Comparison of ENCODE assay signal across 11 mouse cellular contexts in the genomic region with DNA sequence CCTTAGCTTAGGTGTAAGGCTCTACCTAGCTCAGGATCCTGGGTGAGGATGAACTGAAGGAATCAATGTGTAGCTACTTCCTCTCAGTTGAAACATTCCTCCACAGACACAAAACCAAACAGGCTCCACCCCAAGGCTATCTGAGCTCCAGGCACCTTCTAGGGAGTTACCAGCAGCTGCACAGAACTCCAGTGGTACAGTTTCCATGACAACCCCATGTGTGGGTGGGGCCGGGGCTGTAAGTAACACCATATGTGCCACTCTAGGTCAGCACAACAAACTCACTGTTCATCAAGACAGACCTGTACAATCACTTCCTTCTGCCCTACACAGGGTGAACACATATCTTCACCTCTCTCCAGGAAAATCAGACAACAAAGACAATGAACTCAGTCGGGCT. TPM values are rescaled to one million over a fixed set of nuclear protein-coding genes. Genes with fewer than 3 reads are reported as not detected.
A peak's percentile ranks its signal among the peaks of the same experiment; 100 is the strongest.
DNase-seq lines count a peak whose midpoint lies in the region; ATAC-seq lines count a peak whose summit lies in the region.
"Had no signal": no experiment of that assay in that cellular context is flagged by ENCODE, and none has a peak within 500 bp of the region (broad histone marks: within the 10 kb centered on the region; RNA-seq: fewer than 3 reads in every experiment).

No protein-coding gene starts in this region.

- DNase-seq in midbrain, embryonic 10.5 days (ENCODE audit: low spot score): peak; percentile 35
- DNase-seq in midbrain, embryonic 11.5 days (ENCODE audit: low spot score, missing footprints): no peak
- DNase-seq in embryo, embryonic 10 days (ENCODE audit: low spot score): peak; percentile 80
- DNase-seq in limb, embryonic 11.5 days (ENCODE audit: low spot score): peak; percentile 84
- peak; percentile 14 for DNase-seq in yolk sac, embryonic 10.5 days (ENCODE audit: low spot score)
- DNase-seq in layer of hippocampus, adult 9-10 months (ENCODE audit: low spot score): no peak
- no peak for DNase-seq in ovary, postnatal 36 days (ENCODE audit: low spot score)
- no peak for DNase-seq in lung, adult 18-20 months
- DNase-seq: cerebellum, postnatal 36 days; kidney, adult 8-10 months had no signal

- no peak overlapping the region for H3K4me2 ChIP-seq in midbrain, embryonic 11.5 days
- H3K4me2 ChIP-seq in limb, embryonic 11.5 days (ENCODE audit: low read depth, severe bottlenecking): no peak overlapping the region; the same call in 1 of the 2 replicates
- H3K4me2 ChIP-seq: neural tube, embryonic 12.5 days had no signal

- no peak overlapping the region for H3K4me3 ChIP-seq in midbrain, embryonic 10.5 days
- H3K4me3 ChIP-seq in midbrain, embryonic 11.5 days (ENCODE audit: low read depth, low read length): no peak overlapping the region
- no peak overlapping the region for H3K4me3 ChIP-seq in limb, embryonic 11.5 days (ENCODE audit: low read depth, low read length)
- H3K4me3 ChIP-seq: neural tube, embryonic 12.5 days had no signal

- peaks cover 12% of the 10 kb centered on the region for H3K4me1 ChIP-seq in midbrain, embryonic 10.5 days
- H3K4me1 ChIP-seq in midbrain, embryonic 11.5 days (ENCODE audit: control insufficient read depth, insufficient read depth, low read length): peaks cover 3% of the 10 kb centered on the region; the same call in 1 of the 2 replicates
- H3K4me1 ChIP-seq in limb, embryonic 11.5 days (ENCODE audit: control insufficient read depth, insufficient read depth, low read length): peaks cover 6% of the 10 kb centered on the region; the same call in 1 of the 2 replicates

- no peaks in the 10 kb centered on the region for H3K27me3 ChIP-seq in midbrain, embryonic 10.5 days (ENCODE audit: low read depth, poor library complexity, severe bottlenecking)
- H3K27me3 ChIP-seq in midbrain, embryonic 11.5 days (ENCODE audit: control insufficient read depth, insufficient read depth, low read length): no peaks in the 10 kb centered on the region
- H3K27me3 ChIP-seq in limb, embryonic 11.5 days (ENCODE audit: control insufficient read depth, insufficient read depth, low read length): no peaks in the 10 kb centered on the region
- H3K27me3 ChIP-seq: neural tube, embryonic 12.5 days had no signal

- H3K9me3 ChIP-seq in midbrain, embryonic 10.5 days (replicated peaks): no peaks in the 10 kb centered on the region
- H3K9me3 ChIP-seq in midbrain, embryonic 11.5 days (ENCODE audit: control insufficient read depth, low read length): no peaks in the 10 kb centered on the region
- H3K9me3 ChIP-seq in limb, embryonic 11.5 days (ENCODE audit: control insufficient read depth, low read length): no peaks in the 10 kb centered on the region
- H3K9me3 ChIP-seq: neural tube, embryonic 12.5 days had no signal

- peaks cover 84% of the 10 kb centered on the region for H3K36me3 ChIP-seq in midbrain, embryonic 10.5 days
- H3K36me3 ChIP-seq in midbrain, embryonic 11.5 days (ENCODE audit: control insufficient read depth, insufficient read depth, low read length): peaks cover 31% of the 10 kb centered on the region
- peaks cover 28% of the 10 kb centered on the region for H3K36me3 ChIP-seq in limb, embryonic 11.5 days (ENCODE audit: control insufficient read depth, insufficient read depth, low read length)

- H3K9ac ChIP-seq in midbrain, embryonic 11.5 days (ENCODE audit: low read length): no peak overlapping the region
- no peak overlapping the region for H3K9ac ChIP-seq in limb, embryonic 11.5 days (ENCODE audit: low read length)
- H3K9ac ChIP-seq: neural tube, embryonic 12.5 days had no signal

- ATAC-seq in midbrain, embryonic 11.5 days (ENCODE audit: low FRiP score): no peak
- peak; percentile 84 for ATAC-seq in limb, embryonic 11.5 days (ENCODE audit: insufficient number of reproducible peaks, low FRiP score, low TSS enrichment, low read depth)

- WGBS in midbrain, embryonic 10.5 days: 70% methylated on average over 2 of the region's 2 CpGs
- WGBS in midbrain, embryonic 11.5 days: 80% methylated on average over 2 of the region's 2 CpGs
- 30% methylated on average over 2 of the region's 2 CpGs for WGBS in limb, embryonic 11.5 days

- H3K27ac ChIP-seq in midbrain, embryonic 10.5 days (replicated peaks): no peak overlapping the region
- no peak overlapping the region for H3K27ac ChIP-seq in midbrain, embryonic 11.5 days (ENCODE audit: low read depth, low read length)
- peak overlapping the region; percentile 22; the same call in 1 of the 2 replicates for H3K27ac ChIP-seq in limb, embryonic 11.5 days (replicated peaks; ENCODE audit: low read depth, low read length)
- H3K27ac ChIP-seq: neural tube, embryonic 12.5 days had no signal

RNA-seq across cellular contexts. Expression of a gene that starts 4.7 kb away (rescaled TPM):
- polyA plus RNA-seq in midbrain, embryonic 10.5 days (2016; fragmentation: Nextera tagmentation; extraction: Ambion mirVana): 248 and 283 TPM in 2 replicates
- polyA plus RNA-seq in midbrain, embryonic 11.5 days (2014; fragmentation: Nextera tagmentation; extraction: Ambion mirVana): 276 and 303 TPM in 2 replicates
- 266 and 277 TPM in 2 replicates for polyA plus RNA-seq in limb, embryonic 11.5 days (2014; fragmentation: Nextera tagmentation; extraction: Ambion mirVana)

RNA-seq across cellular contexts. Expression of a gene that starts 22.3 kb away (rescaled TPM):
- polyA plus RNA-seq in midbrain, embryonic 10.5 days (2016; fragmentation: Nextera tagmentation; extraction: Ambion mirVana): 75.8 and 88.2 TPM in 2 replicates
- polyA plus RNA-seq in midbrain, embryonic 11.5 days (2014; fragmentation: Nextera tagmentation; extraction: Ambion mirVana): 82.2 and 87.5 TPM in 2 replicates
- polyA plus RNA-seq in limb, embryonic 11.5 days (2014; fragmentation: Nextera tagmentation; extraction: Ambion mirVana): 83.0 and 85.1 TPM in 2 replicates

RNA-seq across cellular contexts. Expression of a gene that starts 55.7 kb away (rescaled TPM):
- 76.6 and 83.6 TPM in 2 replicates for polyA plus RNA-seq in midbrain, embryonic 10.5 days (2016; fragmentation: Nextera tagmentation; extraction: Ambion mirVana)
- polyA plus RNA-seq in midbrain, embryonic 11.5 days (2014; fragmentation: Nextera tagmentation; extraction: Ambion mirVana): 87.6 and 95.2 TPM in 2 replicates
- polyA plus RNA-seq in limb, embryonic 11.5 days (2014; fragmentation: Nextera tagmentation; extraction: Ambion mirVana): 119 and 123 TPM in 2 replicates

Comparison
In these comparisons a context has a peak if more than half of its experiments do, and no peak if none do; other contexts are left out.
1. DNase-seq: peak in midbrain, embryonic 10.5 days (single experiment), embryo, embryonic 10 days (single experiment), limb, embryonic 11.5 days (single experiment) and yolk sac, embryonic 10.5 days (single experiment); none in midbrain, embryonic 11.5 days (single experiment), layer of hippocampus, adult 9-10 months (single experiment), ovary, postnatal 36 days (single experiment) and lung, adult 18-20 months (0 of 2).